30 mouse cellular contexts compared by ENCODE assay signal in the genomic region with DNA sequence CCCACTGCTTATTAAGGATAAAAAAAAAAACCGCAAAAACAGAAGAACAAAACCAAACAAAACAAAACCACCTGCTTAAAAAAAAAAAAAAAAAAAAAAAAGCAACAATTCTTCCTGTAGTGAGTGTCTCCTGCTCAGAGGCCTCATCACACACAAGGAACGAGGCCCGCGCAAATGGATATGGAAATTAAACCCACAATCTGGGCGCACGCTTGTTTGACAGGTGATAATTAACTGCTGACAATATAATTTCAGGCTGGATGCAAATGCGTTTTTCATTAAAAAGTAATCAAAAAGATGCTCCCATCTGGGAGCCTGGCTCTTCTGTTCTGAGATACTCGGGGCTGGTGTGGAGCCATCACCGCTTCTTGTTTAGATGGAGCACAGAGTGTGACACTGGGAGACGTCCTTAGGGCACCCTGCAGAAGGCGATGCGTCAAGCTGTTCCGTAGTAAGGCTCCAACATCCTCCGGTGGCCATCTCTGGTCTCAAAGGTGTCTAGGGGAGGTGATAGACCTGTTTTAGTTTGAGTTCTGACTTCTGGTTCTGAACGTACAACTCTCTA. TPM values are rescaled to one million over a fixed set of nuclear protein-coding genes. Genes with fewer than 3 reads are reported as not detected.
DNase-seq lines count a peak whose midpoint lies in the region; ATAC-seq and TF ChIP-seq lines count a peak whose summit lies in the region.
"Had no signal": no experiment of that assay in that cellular context is flagged by ENCODE, and none has a peak within 500 bp of the region (broad histone marks: within the 10 kb centered on the region; RNA-seq: fewer than 3 reads in every experiment).

No protein-coding gene starts in this region.

- TF ChIP-seq CTCF in forebrain, postnatal 0 days (IDR thresholded peaks at IDR 0.05; ENCODE audit: low read depth), result no peak

- no peak overlapping the region for H3K4me3 ChIP-seq in midbrain, embryonic 11.5 days (ENCODE audit: low read depth, low read length)
- no peak overlapping the region for H3K4me3 ChIP-seq in midbrain, embryonic 10.5 days
- no peak overlapping the region for H3K4me3 ChIP-seq in forebrain, postnatal 0 days (ENCODE audit: low read depth, low read length)
- H3K4me3 ChIP-seq in midbrain, embryonic 16.5 days (ENCODE audit: low read depth, low read length), result no peak overlapping the region
- H3K4me3 ChIP-seq: embryonic facial prominence, embryonic 15.5 days; heart, embryonic 12.5 days; left cerebral cortex, adult 2 months; liver, embryonic 13.5 days; neural tube, embryonic 12.5 days had no signal

- H3K27ac ChIP-seq in midbrain, embryonic 11.5 days (ENCODE audit: low read depth, low read length), result no peak overlapping the region
- no peak overlapping the region for H3K27ac ChIP-seq in midbrain, embryonic 10.5 days (replicated peaks)
- H3K27ac ChIP-seq in forebrain, postnatal 0 days (ENCODE audit: low read depth, low read length), result peak overlapping the region; percentile 62; the same call in 1 of the 2 replicates
- H3K27ac ChIP-seq in midbrain, embryonic 16.5 days (ENCODE audit: low read length), result peak overlapping the region; percentile 40
- H3K27ac ChIP-seq: embryonic facial prominence, embryonic 15.5 days; left cerebral cortex, adult 2 months; liver, embryonic 13.5 days; neural tube, embryonic 12.5 days had no signal

- no peaks in the 10 kb centered on the region for H3K9me3 ChIP-seq in midbrain, embryonic 11.5 days (ENCODE audit: control insufficient read depth, low read length)
- peaks cover 1% of the 10 kb centered on the region; the same call in 1 of the 2 replicates for H3K9me3 ChIP-seq in midbrain, embryonic 10.5 days (replicated peaks)
- no peaks in the 10 kb centered on the region for H3K9me3 ChIP-seq in forebrain, postnatal 0 days (ENCODE audit: low read length)
- H3K9me3 ChIP-seq in midbrain, embryonic 16.5 days (replicated peaks; ENCODE audit: control insufficient read depth, low read length, poor library complexity, severe bottlenecking), result no peaks in the 10 kb centered on the region
- H3K9me3 ChIP-seq: liver, embryonic 13.5 days had no signal

- peak; percentile 64 for DNase-seq in midbrain, embryonic 11.5 days (ENCODE audit: low spot score, missing footprints)
- no peak for DNase-seq in midbrain, embryonic 10.5 days (ENCODE audit: low spot score)
- DNase-seq in brain, embryonic 18.5 days (ENCODE audit: low read depth, low spot score), result peak; percentile 60
- DNase-seq in forebrain, postnatal 0 days, result peak; percentile 78
- DNase-seq in embryo, embryonic 9.5 days (ENCODE audit: extremely low spot score), result no peak
- DNase-seq: adrenal gland, adult 2 months; B cell, adult 2 months; cerebellum, adult 8-10 months; gastrocnemius, postnatal 10 days; heart, postnatal 10 days; kidney, adult 11 months; kidney, postnatal 4 days; liver, embryonic 13.5 days; lung, adult 2 months; lung, postnatal 14 days; right cerebral cortex, adult 18-20 months; thymus, adult 18-20 months; thymus, postnatal 4 days had no signal

- no peaks in the 10 kb centered on the region for H3K36me3 ChIP-seq in midbrain, embryonic 11.5 days (ENCODE audit: control insufficient read depth, insufficient read depth, low read length)
- H3K36me3 ChIP-seq in midbrain, embryonic 10.5 days, result no peaks in the 10 kb centered on the region
- H3K36me3 ChIP-seq in forebrain, postnatal 0 days (ENCODE audit: insufficient read depth), result no peaks in the 10 kb centered on the region
- no peaks in the 10 kb centered on the region for H3K36me3 ChIP-seq in midbrain, embryonic 16.5 days (ENCODE audit: control insufficient read depth, insufficient read depth, low read length)
- H3K36me3 ChIP-seq: embryonic facial prominence, embryonic 15.5 days; G1E; heart, embryonic 12.5 days; liver, embryonic 13.5 days; neural tube, embryonic 12.5 days had no signal

- WGBS in midbrain, embryonic 11.5 days, result 89% methylated on average over 15 of the region's 15 CpGs
- WGBS in midbrain, embryonic 10.5 days, result 92% methylated on average over 15 of the region's 15 CpGs
- WGBS in forebrain, postnatal 0 days, result 31% methylated on average over 15 of the region's 15 CpGs
- WGBS in midbrain, embryonic 16.5 days, result 59% methylated on average over 15 of the region's 15 CpGs

- no peak overlapping the region for H3K4me2 ChIP-seq in midbrain, embryonic 11.5 days
- H3K4me2 ChIP-seq in forebrain, postnatal 0 days (ENCODE audit: low read depth), result no peak overlapping the region
- no peak overlapping the region for H3K4me2 ChIP-seq in midbrain, embryonic 16.5 days (ENCODE audit: low read length)
- H3K4me2 ChIP-seq: embryonic facial prominence, embryonic 15.5 days; heart, embryonic 12.5 days; liver, embryonic 13.5 days; neural tube, embryonic 12.5 days had no signal

- no peaks in the 10 kb centered on the region for H3K27me3 ChIP-seq in midbrain, embryonic 11.5 days (ENCODE audit: control insufficient read depth, insufficient read depth, low read length)
- no peaks in the 10 kb centered on the region; the same call in 1 of the 2 replicates for H3K27me3 ChIP-seq in midbrain, embryonic 10.5 days (ENCODE audit: low read depth, poor library complexity, severe bottlenecking)
- H3K27me3 ChIP-seq in forebrain, postnatal 0 days (ENCODE audit: insufficient read depth, low read length), result no peaks in the 10 kb centered on the region
- no peaks in the 10 kb centered on the region for H3K27me3 ChIP-seq in midbrain, embryonic 16.5 days (ENCODE audit: control insufficient read depth, insufficient read depth, low read depth, low read length)
- H3K27me3 ChIP-seq: embryonic facial prominence, embryonic 15.5 days; heart, embryonic 12.5 days; liver, embryonic 13.5 days; neural tube, embryonic 12.5 days; Patski had no signal

- H3K9ac ChIP-seq in midbrain, embryonic 11.5 days (ENCODE audit: low read length), result no peak overlapping the region
- no peak overlapping the region for H3K9ac ChIP-seq in forebrain, postnatal 0 days
- no peak overlapping the region for H3K9ac ChIP-seq in midbrain, embryonic 16.5 days (ENCODE audit: low read depth, low read length)
- H3K9ac ChIP-seq: embryonic facial prominence, embryonic 15.5 days; heart, embryonic 12.5 days; liver, embryonic 13.5 days; neural tube, embryonic 12.5 days had no signal

- no peak for ATAC-seq in midbrain, embryonic 11.5 days (ENCODE audit: low FRiP score)
- ATAC-seq in forebrain, postnatal 0 days, result peak; percentile 86
- no peak for ATAC-seq in midbrain, embryonic 16.5 days
- ATAC-seq in megakaryocyte-erythroid progenitor cell, adult 5-6 weeks (replicated peaks; ENCODE audit: low FRiP score, low TSS enrichment, poor library complexity, severe bottlenecking), result no peak
- ATAC-seq: Patski had no signal

- no peaks in the 10 kb centered on the region for H3K4me1 ChIP-seq in midbrain, embryonic 11.5 days (ENCODE audit: control insufficient read depth, insufficient read depth, low read length)
- peaks cover 7% of the 10 kb centered on the region; the same call in 1 of the 2 replicates for H3K4me1 ChIP-seq in midbrain, embryonic 10.5 days
- H3K4me1 ChIP-seq in forebrain, postnatal 0 days (ENCODE audit: insufficient read depth), result peaks cover 7% of the 10 kb centered on the region; the same call in 1 of the 2 replicates
- H3K4me1 ChIP-seq in midbrain, embryonic 16.5 days (ENCODE audit: control insufficient read depth, insufficient read depth, low read length), result peaks cover 4% of the 10 kb centered on the region; the same call in 1 of the 2 replicates
- H3K4me1 ChIP-seq: embryonic facial prominence, embryonic 15.5 days; heart, embryonic 12.5 days; liver, embryonic 13.5 days had no signal

RNA-seq across cellular contexts. Expression of a gene that starts 56.5 kb away (rescaled TPM):
- not detected in 2 replicates for polyA plus RNA-seq in midbrain, embryonic 11.5 days (2014; fragmentation: Nextera tagmentation; extraction: Ambion mirVana)
- not detected in 2 replicates for polyA plus RNA-seq in midbrain, embryonic 10.5 days (2016; fragmentation: Nextera tagmentation; extraction: Ambion mirVana)
- total RNA-seq in forebrain, postnatal 0 days (2014; rRNA removed), result 0.24 and 0.38 TPM in 2 replicates
- polyA plus RNA-seq in forebrain, postnatal 0 days (2015; fragmentation: Nextera tagmentation; extraction: Ambion mirVana), result 0.16 and 0.27 TPM in 2 replicates
- polyA plus RNA-seq in midbrain, embryonic 16.5 days (2015; fragmentation: Nextera tagmentation; extraction: Ambion mirVana), result 0.29 TPM in 1 of 2 replicates, not detected in the other
- not detected in 2 replicates for total RNA-seq in megakaryocyte-erythroid progenitor cell, adult 5-6 weeks (2014; fragmentation: Nextera tagmentation)
- total RNA-seq in megakaryocyte-erythroid progenitor cell, adult 5-6 weeks (2017), result not detected in 2 replicates
- total RNA-seq: adrenal gland, adult 2 months; adrenal gland, postnatal 4 days; granulocyte monocyte progenitor cell, adult 5-6 weeks; heart, postnatal 10 days; megakaryocyte progenitor cell, adult 5-6 weeks had no signal
- polyA plus RNA-seq: adrenal gland, adult 2 months; Patski; small intestine, adult 2 months had no signal

Comparison
In these comparisons a context has a peak if more than half of its experiments do, and no peak if none do; other contexts are left out.
1. DNase-seq: peak in midbrain, embryonic 11.5 days (single experiment), brain, embryonic 18.5 days (single experiment) and forebrain, postnatal 0 days (single experiment); none in midbrain, embryonic 10.5 days (single experiment) and embryo, embryonic 9.5 days (single experiment).
2. H3K27ac ChIP-seq: peak in forebrain, postnatal 0 days (single experiment) and midbrain, embryonic 16.5 days (single experiment); none in midbrain, embryonic 11.5 days (single experiment) and midbrain, embryonic 10.5 days (single experiment).